8 mouse cellular contexts compared by ENCODE assay signal in genomic region chr11:119919897-119920296, GRCm38 (mm10). TPM values are rescaled to one million over a fixed set of nuclear protein-coding genes. Genes with fewer than 3 reads are reported as not detected.
DNase-seq lines count a peak whose midpoint lies in the region.

No protein-coding gene starts in this region.

- WGBS in heart, embryonic 10.5 days = 67% methylated on average over 8 of the region's 8 CpGs

- H3K4me1 ChIP-seq in heart, embryonic 10.5 days = peaks cover 45% of the 10 kb centered on the region

- H3K27ac ChIP-seq in heart, embryonic 10.5 days = no peak overlapping the region

- no peaks in the 10 kb centered on the region for H3K27me3 ChIP-seq in heart, embryonic 10.5 days (ENCODE audit: insufficient read depth, poor library complexity, severe bottlenecking)
- no peaks in the 10 kb centered on the region for H3K27me3 ChIP-seq in splenic B cell, adult 2 months (ENCODE audit: control insufficient read depth, insufficient read depth, low read length, poor library complexity, severe bottlenecking)

- DNase-seq in heart, adult 8-10 months (ENCODE audit: low spot score) = peak; percentile 52
- DNase-seq in heart, embryonic 10.5 days (ENCODE audit: low spot score) = no peak
- DNase-seq in A20 (ENCODE audit: low read depth, low spot score) = peak; percentile 66
- DNase-seq in adipocyte (ENCODE audit: low spot score) = peak; percentile 62
- peak; percentile 69 for DNase-seq in embryo, embryonic 9.5 days (ENCODE audit: extremely low spot score)
- DNase-seq in kidney, postnatal 14 days = peak; percentile 67
- DNase-seq in lung, postnatal 14 days = peak; percentile 78
- peak; percentile 80 for DNase-seq in splenic B cell, adult 2 months (ENCODE audit: low read depth, low spot score)

- peaks cover 48% of the 10 kb centered on the region for H3K36me3 ChIP-seq in heart, embryonic 10.5 days
- peaks cover 11% of the 10 kb centered on the region for H3K36me3 ChIP-seq in splenic B cell, adult 2 months (ENCODE audit: control insufficient read depth, insufficient read depth, low read length, poor library complexity, severe bottlenecking)

- H3K9me3 ChIP-seq in heart, embryonic 10.5 days = no peaks in the 10 kb centered on the region

- no peak overlapping the region for H3K4me3 ChIP-seq in heart, embryonic 10.5 days

RNA-seq across cellular contexts. Expression of gene Chmp6, which starts 6.7 kb away (rescaled TPM):
- 10 to 100 TPM; 29.9 to 33.7 (median 30.4) TPM for total RNA-seq in heart, adult 8-10 months (2022)
- 86.7 and 96.6 TPM in 2 replicates for polyA plus RNA-seq in heart, embryonic 10.5 days (2016; fragmentation: Nextera tagmentation; extraction: Ambion mirVana)

RNA-seq across cellular contexts. Expression of gene Baiap2, which starts 22.7 kb away (rescaled TPM):
- 10 to 100 TPM in 1 of 4 experiments, 1 to 10 TPM in 3; 4.8 to 10.0 (median 5.8) TPM for total RNA-seq in heart, adult 8-10 months (2022)
- polyA plus RNA-seq in heart, embryonic 10.5 days (2016; fragmentation: Nextera tagmentation; extraction: Ambion mirVana) = 11.6 and 13.1 TPM in 2 replicates
